Mouse (Mus musculus) ES-Bruce4 (cell line): ENCODE results near the gene Ctdsp2. TPM values are rescaled to one million over a fixed set of nuclear protein-coding genes. Genes with fewer than 3 reads are reported as not detected.

Experiments
- H3K27ac ChIP-seq: 2 replicates; pipeline ENCODE4 v1.5.1; 2012; ENCODE audit warnings: low read length, inconsistent platforms; ENCODE audit not compliant: insufficient read depth
- H3K27me3 ChIP-seq: 2 replicates; pipeline ENCODE4 v1.6.1; 2012; ENCODE audit warnings: mild to moderate bottlenecking, low read length, inconsistent platforms; ENCODE audit not compliant: control insufficient read depth, poor library complexity, insufficient read depth, severe bottlenecking
- H3K36me3 ChIP-seq: 2 replicates; pipeline ENCODE4 v1.6.1; 2012; ENCODE audit warnings: inconsistent platforms, mild to moderate bottlenecking, low read length, moderate library complexity; ENCODE audit not compliant: control insufficient read depth, poor library complexity, insufficient read depth, severe bottlenecking
- H3K4me1 ChIP-seq: one replicate; pipeline ENCODE4 v1.8.1; 2011; ENCODE audit warnings: low read length; ENCODE audit not compliant: control insufficient read depth, insufficient read depth
- H3K4me3 ChIP-seq: 2 replicates; pipeline ENCODE4 v1.5.1; 2011; ENCODE audit warnings: low read depth, mild to moderate bottlenecking, low read length
- H3K9ac ChIP-seq: 2 replicates; pipeline ENCODE4 v1.6.1; 2012; ENCODE audit warnings: low read depth, mild to moderate bottlenecking, inconsistent platforms; ENCODE audit not compliant: poor library complexity, severe bottlenecking
- H3K9me3 ChIP-seq: replicated peaks from 2 replicates; pipeline ENCODE4 v1.6.1; 2012; ENCODE audit warnings: mild to moderate bottlenecking, low read length, inconsistent platforms; ENCODE audit not compliant: control insufficient read depth, poor library complexity, insufficient read depth, severe bottlenecking
- CTCF ChIP-seq: IDR thresholded peaks from one replicate; pipeline ENCODE4 v1.8.1; 2011; ENCODE audit warnings: low read depth, low read length
- EP300 ChIP-seq: IDR thresholded peaks from 2 replicates; pipeline ENCODE4 v1.6.1; 2011; ENCODE audit warnings: low read depth, low read length; ENCODE audit not compliant: insufficient read depth
- POLR2A ChIP-seq: IDR thresholded peaks from one replicate; pipeline ENCODE4 v1.8.1; 2011; ENCODE audit warnings: low read length; ENCODE audit not compliant: insufficient read depth
- polyA plus RNA-seq: library from polyadenylated mRNA; stranded (reverse); fragments of >200 nt; gene quantifications from 2 replicates; pipeline ENCODE4 v1.2.4, GENCODE M21; 2011; ENCODE audit warnings: low read depth; ENCODE audit not compliant: missing spikeins, insufficient read depth, insufficient read length

The Ctdsp2 gene
- polyA plus RNA-seq, 1 experiment: 62.0 TPM

GRCm38 (mm10) chr10:126985127-126985526 lies 6.6 kb downstream of the Ctdsp2 start:
- no peak overlapping the region for H3K27ac ChIP-seq
- peaks cover 29% of the 10 kb centered on the region for H3K4me1 ChIP-seq
- no peak overlapping the region for H3K9ac ChIP-seq
- TF ChIP-seq EP300: no peak
- TF ChIP-seq CTCF: no peak
- TF ChIP-seq POLR2A: no peak
- no peaks in the 10 kb centered on the region for H3K9me3 ChIP-seq
- no peaks in the 10 kb centered on the region for H3K36me3 ChIP-seq
- H3K27me3 ChIP-seq: no peaks in the 10 kb centered on the region
- H3K4me3 ChIP-seq: no peak overlapping the region

DNA sequence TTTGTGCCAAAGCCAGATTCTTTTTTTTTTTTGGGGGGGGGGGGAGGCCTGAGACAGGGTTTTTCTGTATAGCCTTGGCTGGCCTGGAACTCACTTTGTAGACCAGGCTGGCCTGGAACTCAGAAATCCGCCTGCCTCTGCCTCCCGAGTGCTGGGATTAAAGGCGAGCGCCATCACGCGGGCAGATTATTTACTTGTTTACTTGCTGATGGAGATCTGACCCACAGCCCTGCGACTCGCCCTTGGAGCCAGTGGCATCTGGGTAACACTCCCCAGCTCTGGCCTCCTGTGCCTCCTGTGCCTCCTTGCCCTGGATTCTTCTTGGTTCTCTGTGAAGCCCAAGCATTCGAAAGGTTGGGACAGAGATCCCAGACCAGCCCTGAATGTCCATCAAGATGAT lies 7.1 kb downstream of the Ctdsp2 start:
- H3K27me3 ChIP-seq: no peaks in the 10 kb centered on the region
- no peak overlapping the region for H3K27ac ChIP-seq
- H3K9ac ChIP-seq: no peak overlapping the region
- peaks cover 30% of the 10 kb centered on the region for H3K4me1 ChIP-seq
- H3K4me3 ChIP-seq: no peak overlapping the region
- no peaks in the 10 kb centered on the region for H3K36me3 ChIP-seq
- TF ChIP-seq CTCF: no peak
- TF ChIP-seq EP300: no peak
- TF ChIP-seq POLR2A: no peak
- no peaks in the 10 kb centered on the region for H3K9me3 ChIP-seq

- Histone ChIP-seq H3K9ac (no peak overlapping the region), H3K4me1 (peaks cover 30% of the 10 kb centered on the region), H3K27me3 (no peaks in the 10 kb centered on the region), H3K36me3 (no peaks in the 10 kb centered on the region), H3K9me3 (no peaks in the 10 kb centered on the region), H3K4me3 (no peak overlapping the region), H3K27ac (0 out of 2 replicates have a peak overlapping the region, but pooled peaks have one; percentile 0)
- no peak for TF ChIP-seq POLR2A
- TF ChIP-seq CTCF: no peak
- TF ChIP-seq EP300: no peak
These were observed 8.0 kb downstream of the Ctdsp2 start for GRCm38 (mm10) chr10:126986541-126986961.

DNA sequence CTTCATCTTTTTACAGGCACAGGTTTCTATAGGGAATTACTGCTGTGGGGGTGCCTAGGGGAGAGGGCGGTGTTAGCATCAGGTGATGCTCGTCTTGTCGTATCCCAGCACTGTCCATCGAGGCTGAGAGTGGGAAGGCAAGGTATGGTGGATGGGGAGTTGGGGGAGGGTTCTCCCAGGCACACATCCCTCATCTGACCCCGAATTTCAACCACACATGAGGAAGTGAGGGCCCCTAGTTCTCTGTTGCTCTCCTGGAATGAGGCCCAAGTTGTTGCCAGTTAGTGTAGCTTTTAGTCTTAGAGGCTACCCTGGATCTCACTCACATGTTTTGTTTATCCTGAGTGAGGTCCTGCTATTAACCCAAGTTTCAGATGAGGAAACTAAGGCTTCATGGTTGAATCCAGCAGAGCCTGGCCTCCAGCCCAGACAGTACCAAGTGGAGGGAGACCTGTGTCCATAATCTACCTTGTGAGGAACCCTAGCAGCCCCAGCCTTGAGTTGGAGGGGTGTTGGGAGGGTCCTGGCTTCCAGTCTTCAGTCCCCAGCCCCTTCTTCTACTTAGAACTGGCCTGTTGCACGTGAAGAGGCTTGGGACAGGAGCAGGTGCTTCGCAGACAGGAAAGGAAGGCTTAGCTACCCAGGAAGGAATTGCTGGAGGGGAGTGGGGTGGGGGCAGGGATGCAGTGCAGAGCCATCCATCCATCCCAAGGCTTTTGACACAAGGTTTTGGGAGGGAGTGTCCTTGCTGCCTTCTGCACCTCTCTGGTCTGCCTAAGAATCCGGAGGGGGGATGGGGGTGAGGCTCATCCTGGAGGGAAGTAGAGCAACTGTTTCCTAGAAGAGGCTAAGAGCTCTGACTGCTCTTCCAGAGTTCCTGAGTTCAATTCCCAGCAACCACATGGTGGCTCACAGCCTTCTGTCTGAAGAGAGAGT lies 8.9 kb downstream of the Ctdsp2 start:
- Histone ChIP-seq H3K4me1 (peaks cover 27% of the 10 kb centered on the region), H3K4me3 (no peak overlapping the region), H3K36me3 (peaks cover 3% of the 10 kb centered on the region; the same call in 1 of the 2 replicates), H3K9ac (no peak overlapping the region), H3K27ac (peak overlapping the region; percentile 1), H3K27me3 (no peaks in the 10 kb centered on the region), H3K9me3 (no peaks in the 10 kb centered on the region)
- TF ChIP-seq EP300: peak; percentile 73
- no peak for TF ChIP-seq CTCF

GRCm38 (mm10) chr10:126988513-126989165 lies 10.1 kb downstream of the Ctdsp2 start:
- Histone ChIP-seq H3K9me3 (no peaks in the 10 kb centered on the region), H3K4me3 (no peak overlapping the region), H3K4me1 (peaks cover 25% of the 10 kb centered on the region), H3K27me3 (no peaks in the 10 kb centered on the region), H3K9ac (no peak overlapping the region), H3K27ac (no peak overlapping the region), H3K36me3 (peaks cover 3% of the 10 kb centered on the region; the same call in 1 of the 2 replicates)
- TF ChIP-seq POLR2A (no peak), EP300 (no peak), CTCF (no peak)
